Mouse (Mus musculus): Measurements from ENCODE around the gene Prpf18.
A peak's percentile ranks its signal among the peaks of the same experiment; 100 is the strongest.
"Not testable (repeated sequence)": the region's sequence is repeated elsewhere in the genome, so short reads cannot be mapped to it uniquely, and the experiment has no call there.

Gene Prpf18

GRCm38 (mm10) chr2:4651500-4652285 is at the start of gene Prpf18:
Gene Prpf18 (minus strand): TSS chr2:4652113.
- DNase-seq (ENCODE audit: low read depth, low spot score), result peak; percentile 96

DNA sequence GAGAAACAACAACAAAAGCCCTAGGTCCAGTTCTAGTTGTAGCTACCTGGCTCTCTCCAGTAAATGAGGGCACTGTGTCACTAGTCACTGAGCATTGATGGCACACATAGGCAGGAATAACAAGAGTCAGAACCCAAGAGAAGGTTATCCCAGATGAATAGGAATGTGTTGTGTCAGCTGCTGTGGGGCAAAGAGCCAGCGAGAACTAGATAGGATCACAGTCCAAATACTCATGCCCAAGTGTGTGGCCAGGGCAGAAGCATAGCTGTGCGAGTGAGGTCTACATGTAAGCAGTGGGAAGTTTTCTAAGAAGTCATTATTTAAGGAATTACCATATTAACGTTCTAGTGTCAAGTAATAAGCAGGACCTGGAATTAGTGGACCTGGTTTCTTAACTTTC is 28.0 kb upstream of the Prpf18 start:
- DNase-seq (ENCODE audit: low read depth, low spot score), result no peak

GRCm38 (mm10) chr2:4671636-4672035 is 19.7 kb upstream of the Prpf18 start:
- no peak for DNase-seq (ENCODE audit: low read depth, low spot score)

- DNase-seq (ENCODE audit: low read depth, low spot score), result peak; percentile 47
Observed at GRCm38 (mm10) chr2:4669701-4670100, 17.8 kb upstream of the Prpf18 start.

- no peak for DNase-seq (ENCODE audit: low read depth, low spot score)
Observed at GRCm38 (mm10) chr2:4668626-4669025, 16.7 kb upstream of the Prpf18 start.

GRCm38 (mm10) chr2:4660677-4661076 is 8.8 kb upstream of the Prpf18 start:
- DNase-seq (ENCODE audit: low read depth, low spot score), result no peak

DNA sequence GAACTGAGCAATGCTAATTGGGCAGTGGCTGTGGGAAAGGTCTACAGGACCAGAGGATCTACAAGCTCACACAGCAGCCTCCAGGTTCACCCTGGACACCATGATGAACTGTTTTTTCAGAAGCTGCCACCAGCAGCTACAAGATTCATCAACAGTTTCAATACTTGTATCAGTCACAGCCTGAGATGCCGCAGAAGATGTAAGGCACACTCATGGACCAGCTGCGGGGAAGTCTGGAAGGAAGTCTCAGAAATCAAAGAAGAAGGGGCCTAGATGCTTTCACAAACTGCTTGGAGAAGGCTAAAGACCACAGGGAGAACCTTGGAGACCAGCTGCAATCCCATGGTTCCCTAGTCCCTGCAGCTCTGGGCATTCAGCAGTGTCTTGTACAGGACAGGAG is 2.3 kb downstream of the Prpf18 start:
- DNase-seq (ENCODE audit: low read depth, low spot score), result no peak

DNA sequence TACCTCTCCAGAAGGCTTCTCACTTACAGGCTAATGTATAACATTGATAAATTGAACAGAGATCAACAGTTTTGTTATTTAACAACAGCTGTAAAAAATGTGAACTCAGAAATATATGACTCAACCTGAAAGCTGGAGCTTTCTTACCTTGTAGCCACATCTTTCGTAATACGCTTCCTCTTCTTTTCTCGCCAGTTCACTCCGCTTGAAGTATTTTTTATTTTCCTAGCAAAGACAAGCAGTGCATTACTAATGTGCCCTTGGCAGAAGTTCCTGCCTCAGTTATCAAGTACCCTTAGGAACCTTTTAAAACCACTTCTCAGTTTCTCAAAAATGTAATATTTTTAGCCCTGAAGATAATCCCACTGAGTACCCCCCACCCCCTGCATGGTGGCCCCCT is 3.8 kb downstream of the Prpf18 start:
- DNase-seq (ENCODE audit: low read depth, low spot score), result no peak

DNA sequence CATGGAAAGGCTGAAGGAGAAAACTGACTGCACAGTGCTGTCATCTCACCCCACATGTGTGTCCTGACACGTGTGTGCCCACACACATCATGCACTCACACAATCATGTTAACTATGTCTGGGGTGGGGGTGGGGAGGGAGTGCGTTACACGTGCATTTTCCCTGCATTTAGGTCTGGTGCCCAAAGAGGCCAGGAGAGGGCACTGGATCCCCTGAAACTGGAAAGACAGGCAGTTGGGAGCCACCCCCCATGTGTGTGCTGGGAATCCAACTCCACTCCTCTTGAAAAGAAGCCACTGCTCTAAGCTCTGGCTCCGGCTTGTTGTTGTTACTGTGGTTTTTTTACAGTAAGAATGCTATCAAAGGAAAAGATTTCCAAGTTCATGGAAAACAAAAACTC is 6.8 kb downstream of the Prpf18 start:
- DNase-seq (ENCODE audit: low read depth, low spot score), result peak; percentile 42

- DNase-seq (ENCODE audit: low read depth, low spot score), result no peak
Observed at GRCm38 (mm10) chr2:4638189-4638588, 13.7 kb downstream of the Prpf18 start.

DNA sequence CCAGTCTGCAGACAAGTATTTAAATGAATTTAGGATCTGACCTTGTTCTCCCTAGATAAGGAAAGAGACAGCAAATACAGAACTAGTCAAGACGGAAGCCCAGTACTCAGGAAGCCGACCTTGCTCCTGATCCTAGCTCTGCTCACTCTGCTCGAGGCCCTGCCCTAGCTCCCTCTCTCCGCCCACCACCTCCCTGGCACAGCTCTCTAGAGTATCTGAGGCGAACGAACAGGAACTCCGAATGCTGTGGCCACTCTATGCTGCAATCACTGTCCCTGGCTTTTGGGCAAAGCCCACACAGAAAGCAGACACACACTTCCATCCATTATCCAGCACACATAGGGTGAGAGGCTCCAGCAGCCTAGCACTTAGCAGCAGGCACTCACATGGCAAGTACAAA is 15.3 kb downstream of the Prpf18 start:
- no peak for DNase-seq (ENCODE audit: low read depth, low spot score)

DNA sequence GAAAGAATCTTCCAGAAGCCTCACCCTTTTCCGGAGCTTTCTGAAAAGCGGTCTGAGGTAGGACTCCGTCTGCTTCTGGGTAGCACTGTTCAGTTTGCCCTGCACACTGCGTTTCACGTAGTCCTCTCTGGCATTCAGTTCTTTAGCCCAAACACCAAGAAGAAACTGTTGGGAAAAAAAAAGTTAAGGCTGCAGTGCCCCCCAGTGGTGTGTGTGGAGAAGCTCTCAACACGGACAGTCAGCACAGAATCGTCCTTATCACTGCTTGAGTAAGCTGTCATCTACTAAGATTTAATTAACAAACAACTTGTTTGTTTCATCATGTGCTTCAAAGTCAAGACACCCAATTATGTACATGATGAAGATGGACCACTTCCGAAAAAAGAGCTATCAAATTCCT is 16.1 kb downstream of the Prpf18 start:
- DNase-seq (ENCODE audit: low read depth, low spot score), result peak; percentile 17

- no peak for DNase-seq (ENCODE audit: low read depth, low spot score)
Observed at GRCm38 (mm10) chr2:4630197-4630835, 21.6 kb downstream of the Prpf18 start.

GRCm38 (mm10) chr2:4629470-4629869 is 22.4 kb downstream of the Prpf18 start:
- DNase-seq (ENCODE audit: low read depth, low spot score), result no peak

DNA sequence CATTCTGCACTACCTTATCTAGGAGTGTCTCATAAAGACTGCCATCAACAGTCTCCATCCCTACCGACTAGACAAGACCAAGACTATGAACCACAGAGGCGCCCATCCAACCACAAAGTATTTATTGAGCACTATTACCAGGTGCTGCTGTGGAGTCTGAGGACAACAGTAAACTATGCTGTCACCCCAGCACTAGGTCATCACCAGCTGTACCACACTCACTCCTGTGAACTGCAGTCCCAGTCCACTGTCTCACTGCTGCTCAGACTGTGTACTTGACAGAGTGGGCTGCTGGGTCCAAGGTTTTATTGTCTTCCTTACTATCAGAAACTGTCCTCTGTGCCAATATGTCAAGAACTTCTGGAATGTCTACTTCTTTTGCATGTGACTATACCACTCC is 23.0 kb downstream of the Prpf18 start:
- DNase-seq (ENCODE audit: low read depth, low spot score), result no peak

DNA sequence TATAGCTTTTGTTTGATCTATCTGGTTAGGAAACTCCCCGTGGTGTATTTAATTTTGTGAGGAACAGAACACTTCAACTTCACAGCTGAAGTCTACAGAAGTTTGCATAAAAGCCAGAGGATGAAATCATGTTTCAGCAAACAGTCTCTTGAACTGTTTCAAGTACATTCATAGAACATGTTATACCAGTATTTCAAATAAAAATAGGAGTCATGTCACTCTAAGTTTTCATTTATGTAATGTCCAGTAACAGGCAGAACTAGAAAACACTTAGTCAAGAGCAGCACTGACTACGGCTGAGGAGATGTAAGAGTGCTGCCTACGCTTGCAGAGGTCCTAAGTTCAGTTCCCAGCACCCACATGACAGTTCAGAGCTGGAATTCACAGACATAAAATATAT is 25.0 kb downstream of the Prpf18 start:
- DNase-seq (ENCODE audit: low read depth, low spot score), result no peak

DNA sequence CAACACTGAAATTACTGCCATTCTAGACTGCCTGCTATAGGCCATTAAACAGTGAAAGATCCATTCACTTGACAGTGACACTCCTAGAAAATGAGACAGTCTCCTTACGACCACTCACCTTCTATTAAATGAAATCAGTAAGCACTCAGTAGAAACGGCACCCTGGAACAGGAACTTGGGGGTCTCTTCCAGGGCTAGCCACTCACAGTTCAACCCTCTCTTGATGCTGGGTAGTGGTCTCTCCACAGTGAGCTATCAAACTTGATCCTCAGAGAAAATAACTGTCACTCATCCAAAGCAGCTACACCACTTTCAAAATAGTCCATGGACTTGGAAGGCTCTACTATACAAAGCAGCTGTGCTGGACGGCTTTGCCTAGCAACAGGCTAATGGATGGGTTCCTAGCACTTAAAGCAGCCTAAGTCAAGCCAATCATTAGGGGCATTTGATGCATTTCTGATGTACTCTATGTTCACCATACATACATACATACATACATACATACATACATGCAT is 30.4 kb downstream of the Prpf18 start:
- no peak for DNase-seq (ENCODE audit: low read depth, low spot score)

GRCm38 (mm10) chr2:4620640-4621401 is 31.1 kb downstream of the Prpf18 start:
- DNase-seq (ENCODE audit: low read depth, low spot score), result no peak

DNA sequence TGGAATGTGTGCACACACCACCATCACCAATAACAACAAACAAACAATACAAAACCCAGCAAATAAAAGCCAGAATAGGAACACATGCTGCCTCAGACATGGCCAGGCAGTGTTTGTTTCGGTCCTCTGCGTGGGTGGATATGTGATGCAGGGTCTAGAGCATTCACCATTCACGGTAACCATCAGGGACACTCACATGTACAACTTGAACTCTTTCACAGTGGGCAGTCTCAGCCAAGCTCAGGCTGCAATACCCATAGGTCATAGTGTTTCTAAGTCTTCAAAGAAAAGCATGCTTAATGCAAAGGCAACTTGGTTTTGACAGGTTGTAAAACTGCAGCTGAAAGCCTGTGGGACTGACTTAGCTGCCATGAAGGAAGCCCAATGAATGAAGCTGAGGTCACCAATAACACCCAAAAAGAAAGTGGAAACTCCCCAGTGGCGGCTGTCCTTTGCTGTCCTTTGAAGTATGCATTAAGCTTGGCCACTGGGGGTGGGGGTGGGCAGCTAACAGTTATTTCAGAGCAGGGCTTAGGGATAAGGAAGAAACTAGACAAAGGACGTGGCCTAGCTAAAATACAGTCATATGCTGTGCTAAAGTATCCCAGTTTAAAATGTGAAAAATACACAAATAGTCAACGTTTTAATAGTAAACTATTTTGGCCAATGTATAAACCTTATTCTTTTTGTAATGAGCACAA is 31.9 kb downstream of the Prpf18 start:
- no peak for DNase-seq (ENCODE audit: low read depth, low spot score)

GRCm38 (mm10) chr2:4619126-4619525 is 32.8 kb downstream of the Prpf18 start:
- DNase-seq (ENCODE audit: low read depth, low spot score), result not testable (repeated sequence)

DNA sequence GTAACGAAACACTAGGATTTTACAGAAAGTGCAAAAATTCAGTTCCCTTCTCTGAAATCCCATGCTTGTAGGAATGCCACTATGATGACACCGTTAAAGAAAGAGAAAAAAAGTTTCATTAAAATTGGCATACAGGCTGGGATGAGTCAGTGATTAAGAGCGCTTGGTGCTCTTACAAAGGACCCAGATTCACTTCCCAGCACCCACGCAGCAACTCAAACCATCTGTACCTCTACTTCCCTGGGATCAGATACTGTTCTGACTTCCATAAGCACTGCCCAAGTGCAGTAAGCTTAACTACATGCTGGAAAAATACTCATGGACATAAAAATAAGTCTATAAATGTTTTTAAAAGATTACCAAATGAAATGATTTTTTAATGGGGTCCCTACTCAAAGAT is 34.9 kb downstream of the Prpf18 start:
- DNase-seq (ENCODE audit: low read depth, low spot score), result no peak
